Mouse (Mus musculus): ENCODE data around the gene Sqstm1.
A peak's percentile ranks its signal among the peaks of the same experiment; 100 is the strongest.

Sqstm1 gene

DNA sequence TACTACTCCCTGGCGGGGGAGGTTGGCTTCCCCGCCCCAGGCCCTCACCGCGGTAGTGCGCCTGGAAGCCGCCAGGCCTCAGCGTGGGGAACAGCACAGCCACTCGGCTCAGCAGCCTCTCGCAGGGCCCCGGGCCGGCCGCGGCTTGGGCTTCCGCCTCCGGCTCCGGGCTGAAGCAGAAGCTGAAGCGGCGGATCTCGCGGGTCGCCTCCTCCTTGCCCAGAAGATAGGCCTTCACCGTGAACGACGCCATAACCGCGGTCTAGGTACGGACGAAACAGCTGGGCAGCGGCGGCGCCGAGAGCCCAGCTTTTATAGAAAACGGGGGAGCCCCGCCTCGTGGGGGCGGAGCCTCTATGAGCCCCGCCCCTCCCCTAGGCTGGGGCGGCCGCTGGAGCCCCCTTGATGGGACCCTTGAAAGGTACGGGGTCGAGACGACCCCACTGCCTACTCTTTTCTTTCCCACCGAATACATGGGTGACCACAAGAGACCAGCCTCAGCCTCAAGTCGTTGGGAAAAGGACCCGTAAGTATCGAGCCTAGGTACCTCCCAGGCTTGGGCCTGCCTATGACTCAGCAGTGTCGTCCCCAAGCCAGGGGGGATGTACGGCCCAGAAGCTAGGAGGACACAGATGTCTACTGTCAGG is at the start of gene Sqstm1, which contains the start of gene Mgat4b:
Gene Sqstm1, minus strand, starts transcription at position 323 of the 647 bp plus-strand sequence.
Gene Mgat4b, plus strand, starts transcription at position 386 of the 647 bp plus-strand sequence.
- DNase-seq (ENCODE audit: low read depth): peak; percentile 61

DNA sequence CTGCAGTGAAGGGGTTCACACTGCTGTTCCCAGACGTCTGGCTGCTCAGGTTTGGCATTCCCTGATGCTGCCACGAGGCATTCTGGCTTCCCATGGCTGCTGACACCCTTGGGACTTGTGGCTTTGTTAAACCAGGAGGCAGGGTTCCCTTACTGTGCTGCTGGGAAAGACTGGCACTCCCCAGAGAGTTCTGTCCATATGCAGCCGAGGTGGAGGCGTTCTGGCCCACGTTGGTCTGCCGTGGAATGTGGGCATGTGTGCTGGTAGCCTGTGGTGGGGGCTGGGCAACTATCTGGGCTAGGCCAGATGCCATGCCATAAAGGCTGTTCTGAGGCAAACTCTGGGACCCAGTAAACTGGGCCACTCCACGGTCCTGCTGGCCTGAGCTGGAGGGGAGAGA is 47.7 kb upstream of the Sqstm1 start:
- DNase-seq (ENCODE audit: low read depth): no peak

DNA sequence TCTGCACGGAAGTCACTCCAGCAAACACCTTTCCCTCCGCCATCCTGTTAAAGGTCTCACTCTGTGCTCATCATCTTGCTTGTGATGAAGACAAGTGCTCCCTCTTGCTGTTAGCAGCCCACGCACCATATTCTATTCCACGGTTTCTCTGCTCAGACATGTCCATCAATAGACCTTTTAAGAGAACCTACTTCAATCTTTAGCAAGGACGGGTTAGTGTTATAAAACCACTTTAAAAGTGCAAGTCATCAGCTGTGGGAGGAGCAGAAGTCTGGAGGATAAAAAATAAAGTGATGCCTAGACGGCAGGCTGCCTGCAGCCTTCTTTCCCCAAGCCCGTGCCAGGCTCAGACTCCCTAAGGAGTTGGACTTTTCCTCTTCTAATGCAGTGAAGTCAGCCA is 46.0 kb upstream of the Sqstm1 start:
- DNase-seq (ENCODE audit: low read depth): no peak

DNA sequence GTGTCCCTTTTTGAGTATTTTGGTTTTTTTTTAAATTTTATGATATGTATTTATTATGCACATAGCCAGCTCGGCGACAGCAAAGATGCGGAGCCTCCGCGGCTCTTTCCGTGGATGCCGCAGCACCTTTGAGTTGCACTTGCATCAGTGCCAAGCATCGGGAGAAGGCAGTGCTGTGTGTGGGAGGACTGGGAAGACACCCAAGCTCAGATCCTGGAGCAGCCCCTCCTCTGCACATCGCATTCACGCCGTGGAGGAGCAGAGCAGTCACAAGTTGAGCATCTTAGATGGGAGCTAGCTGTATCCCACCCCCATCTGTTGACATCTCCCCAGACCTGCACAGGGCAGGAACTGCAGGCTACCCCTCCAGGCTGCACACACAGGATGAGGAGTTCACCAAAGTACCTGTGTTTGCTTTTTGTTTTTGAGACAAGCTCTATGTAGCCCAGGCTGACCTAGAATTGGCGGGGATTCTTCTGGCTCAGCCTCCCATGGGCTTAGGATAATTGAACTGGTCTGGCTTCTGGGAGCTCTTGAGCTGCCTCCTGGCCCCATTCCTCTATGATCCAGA is 43.5 kb upstream of the Sqstm1 start:
- DNase-seq (ENCODE audit: low read depth): no peak

DNA sequence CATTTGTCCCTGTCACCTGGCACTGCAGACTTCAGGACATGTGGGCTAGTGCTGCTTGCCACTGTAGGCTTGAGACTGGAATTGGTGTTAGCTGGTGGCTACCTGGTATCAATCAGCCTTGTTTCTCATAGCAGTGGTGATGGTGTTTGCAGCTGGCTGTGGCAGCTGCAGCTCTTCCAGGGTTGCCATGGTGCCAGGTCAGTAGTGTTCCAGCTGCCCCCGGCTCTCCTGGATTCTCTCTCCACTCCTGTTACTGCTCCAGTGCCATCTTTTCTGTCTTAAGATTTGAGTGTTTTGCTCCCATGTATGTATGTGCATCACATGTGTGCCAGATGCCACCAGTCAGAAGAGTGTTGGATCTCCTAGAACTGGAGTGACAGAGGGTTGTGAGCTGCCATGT is 42.8 kb upstream of the Sqstm1 start:
- DNase-seq (ENCODE audit: low read depth): no peak

DNA sequence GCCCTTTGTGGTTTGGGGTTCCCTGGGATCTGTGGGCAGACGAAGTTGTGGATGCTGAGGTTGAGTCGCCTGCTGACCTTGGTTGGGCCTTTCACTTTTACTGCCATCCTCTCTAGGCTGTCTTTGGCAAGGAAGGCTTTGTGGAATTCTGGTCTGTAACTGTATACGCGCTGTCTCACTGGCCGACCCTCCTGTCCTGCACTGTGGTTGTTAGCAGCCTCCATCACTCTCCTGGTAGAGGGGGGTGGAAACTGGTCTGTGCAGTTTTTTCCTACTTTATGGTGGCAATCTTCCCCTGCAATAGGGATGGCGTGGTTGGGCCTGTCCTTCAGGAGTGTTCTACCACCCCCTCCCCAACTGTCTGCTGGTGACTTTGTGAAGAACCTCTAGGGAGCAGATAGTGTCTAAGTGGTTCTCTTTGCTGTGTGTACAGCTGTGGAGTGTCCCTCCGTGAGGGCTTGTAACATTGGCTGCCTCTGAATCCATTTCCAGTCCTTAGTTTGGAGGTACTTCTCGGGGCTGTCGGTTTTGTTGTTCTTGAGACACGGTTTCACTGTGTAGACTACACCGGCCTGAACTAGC is 42.1 kb upstream of the Sqstm1 start:
- DNase-seq (ENCODE audit: low read depth): no peak

DNA sequence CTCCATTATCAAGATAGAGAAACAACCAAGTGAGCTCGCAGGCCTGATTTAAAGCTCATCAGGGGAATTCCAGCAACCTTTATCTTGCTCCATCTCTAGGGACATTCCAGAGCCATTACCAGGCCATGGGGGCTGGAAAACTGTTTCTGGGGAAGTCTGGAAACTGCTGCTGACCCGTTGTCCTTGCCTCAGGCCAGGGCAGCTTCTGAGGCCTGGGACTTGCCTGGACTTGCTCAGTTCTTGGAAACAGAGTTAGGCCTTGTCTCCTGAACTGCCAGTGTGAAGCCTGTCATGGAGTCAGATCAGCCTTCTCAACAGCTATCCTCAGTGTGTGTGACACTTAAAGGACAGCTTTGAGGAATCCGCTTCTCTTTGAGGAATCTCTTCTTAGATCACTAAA is 41.5 kb upstream of the Sqstm1 start:
- no peak for DNase-seq (ENCODE audit: low read depth)

DNA sequence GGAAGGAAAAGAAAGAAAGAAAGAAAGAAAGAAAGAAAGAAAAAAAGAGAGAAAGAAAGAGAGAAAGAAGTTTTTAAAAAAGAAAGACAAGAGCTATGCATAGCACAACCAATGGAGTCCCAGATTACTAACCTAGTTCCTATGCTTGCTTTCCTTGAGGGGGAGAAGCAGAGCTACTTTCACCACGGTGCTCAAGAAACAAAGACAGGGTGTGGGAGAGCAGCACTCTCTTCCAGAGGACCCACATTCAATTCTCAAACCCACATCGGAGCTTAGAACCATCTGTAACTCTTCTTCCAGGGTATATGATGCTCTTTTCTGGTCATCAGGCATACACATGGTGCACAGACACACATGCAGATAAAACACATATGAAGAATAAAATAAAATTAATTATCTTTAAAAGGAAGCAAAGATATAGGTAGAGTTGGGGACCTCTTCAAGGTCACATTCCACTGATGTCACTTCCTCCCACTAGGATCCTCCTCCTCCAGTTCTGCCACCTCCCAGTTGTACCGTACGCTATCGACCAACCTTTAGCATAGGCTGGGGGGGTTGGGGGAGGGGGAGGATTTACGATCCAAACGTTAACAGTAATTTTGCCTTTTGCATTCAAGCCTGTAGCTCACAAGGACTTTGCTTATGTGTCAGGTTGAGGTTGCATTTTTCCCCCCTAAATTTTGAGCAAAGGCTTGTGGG is 38.0 kb upstream of the Sqstm1 start:
- no peak for DNase-seq (ENCODE audit: low read depth)

DNA sequence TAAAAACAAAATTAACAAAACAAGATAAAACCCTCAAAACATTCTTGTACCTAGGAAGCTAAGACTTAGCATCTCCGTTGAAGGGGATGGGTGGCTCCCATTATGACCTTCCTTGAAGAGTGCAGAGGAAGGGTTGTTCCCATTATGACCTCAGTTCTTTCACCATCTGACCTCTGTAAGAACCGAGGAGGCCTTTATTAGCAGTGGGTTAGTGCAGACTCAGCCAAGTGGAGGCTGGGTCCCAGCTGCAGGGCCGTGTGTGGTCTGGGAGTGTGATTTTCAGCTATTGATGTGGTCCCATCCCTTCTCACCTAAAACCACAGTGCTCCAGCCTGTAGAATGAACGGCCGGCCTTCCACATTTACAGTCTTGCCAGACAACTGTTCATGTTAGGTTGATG is 34.6 kb upstream of the Sqstm1 start:
- no peak for DNase-seq (ENCODE audit: low read depth)

DNA sequence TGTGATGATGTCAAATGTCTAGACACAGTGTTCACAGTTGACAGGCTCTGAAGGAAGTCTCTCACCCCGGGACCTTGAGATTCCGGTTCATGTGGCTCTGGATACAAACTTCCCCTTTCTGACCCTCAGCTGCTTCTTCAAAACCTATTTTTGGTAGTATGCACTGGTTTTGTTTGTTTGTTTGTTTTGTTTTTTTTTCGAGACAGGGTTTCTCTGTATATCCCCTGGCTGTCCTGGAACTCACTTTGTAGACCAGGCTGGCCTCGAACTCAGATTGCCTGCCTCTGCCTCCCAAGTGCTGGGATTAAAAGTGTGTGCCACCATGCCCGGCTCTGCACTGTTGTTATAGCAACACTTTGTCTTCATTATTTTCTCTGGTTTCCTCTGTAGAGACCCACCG is 33.3 kb upstream of the Sqstm1 start:
- no peak for DNase-seq (ENCODE audit: low read depth)

DNA sequence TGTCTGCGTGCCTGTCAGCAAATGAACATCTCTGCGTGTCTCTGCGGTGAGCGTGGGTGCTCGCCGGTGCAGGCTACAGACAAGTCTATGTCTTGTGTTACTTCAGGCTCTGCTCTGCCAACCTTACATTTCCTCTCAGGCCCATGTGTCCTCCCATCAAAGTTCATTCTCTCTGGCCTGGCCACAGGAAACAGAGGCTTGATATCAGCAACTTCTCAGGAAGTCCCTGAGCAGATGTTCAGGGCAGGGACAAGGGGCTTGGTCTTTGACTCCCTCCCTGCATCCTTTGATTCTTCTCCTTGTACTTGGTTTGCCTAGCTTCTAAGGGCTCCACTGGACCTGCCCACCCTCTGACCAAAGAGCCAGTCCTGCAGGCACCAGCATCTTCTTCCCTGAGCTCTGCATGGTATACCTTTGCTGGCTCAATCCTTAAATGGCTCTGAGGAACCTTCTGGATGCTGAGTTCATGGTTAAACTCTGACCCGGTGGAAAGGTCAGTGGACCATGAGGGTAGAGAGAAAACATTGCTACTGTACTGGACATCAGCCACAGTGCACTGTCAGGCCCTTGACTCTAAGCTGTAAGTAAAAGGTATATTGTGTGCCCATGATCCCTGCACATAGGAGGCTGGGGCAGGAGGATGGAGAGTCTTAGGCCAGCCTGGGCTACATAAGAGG is 29.7 kb upstream of the Sqstm1 start:
- no peak for DNase-seq (ENCODE audit: low read depth)

DNA sequence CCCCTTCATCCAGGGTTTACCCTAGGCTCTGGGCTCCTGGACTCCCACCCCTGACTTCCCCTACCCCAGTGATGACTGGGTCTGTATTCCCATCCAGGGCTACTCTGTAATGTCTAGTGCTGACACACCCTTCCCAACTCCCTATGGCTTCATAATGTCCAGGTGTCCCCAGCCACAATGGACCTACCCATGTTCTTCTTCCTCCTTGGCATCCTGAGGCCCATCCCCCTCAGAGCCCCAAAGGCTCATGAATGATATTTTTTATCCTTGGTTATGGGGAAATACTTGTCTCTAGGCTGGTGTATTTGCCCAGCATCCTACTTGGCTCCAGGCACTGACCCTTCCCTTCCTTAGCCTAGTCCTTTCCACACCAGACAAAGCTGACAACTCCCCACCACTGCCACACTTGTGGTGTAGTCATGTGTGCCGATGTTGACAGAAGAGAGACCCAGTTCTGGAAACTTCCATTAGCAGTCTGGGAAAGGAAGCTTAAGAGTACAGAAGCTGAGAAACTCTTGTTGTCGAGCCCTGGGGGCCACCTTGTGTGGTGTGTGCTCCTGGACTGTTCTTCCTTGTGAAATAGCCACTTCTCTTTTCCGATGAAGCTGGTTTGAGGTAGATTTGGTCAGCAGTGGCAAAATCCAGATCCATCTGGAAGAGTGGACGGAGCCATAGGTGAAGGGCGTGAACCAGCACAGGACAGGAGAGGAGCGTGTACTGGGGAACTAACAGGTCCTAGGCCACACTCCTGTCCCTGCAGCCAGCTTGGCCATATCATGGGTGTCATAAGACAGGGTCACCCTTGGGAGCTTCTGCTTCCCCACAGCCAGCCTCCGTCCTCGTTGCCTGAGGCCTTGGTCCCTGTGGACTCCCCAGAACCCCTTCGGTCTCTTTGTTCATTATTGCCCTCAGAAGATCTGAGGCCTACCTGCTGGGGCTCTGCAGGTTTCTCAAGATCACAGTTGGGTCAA is 28.5 kb upstream of the Sqstm1 start:
- DNase-seq (ENCODE audit: low read depth): no peak

DNA sequence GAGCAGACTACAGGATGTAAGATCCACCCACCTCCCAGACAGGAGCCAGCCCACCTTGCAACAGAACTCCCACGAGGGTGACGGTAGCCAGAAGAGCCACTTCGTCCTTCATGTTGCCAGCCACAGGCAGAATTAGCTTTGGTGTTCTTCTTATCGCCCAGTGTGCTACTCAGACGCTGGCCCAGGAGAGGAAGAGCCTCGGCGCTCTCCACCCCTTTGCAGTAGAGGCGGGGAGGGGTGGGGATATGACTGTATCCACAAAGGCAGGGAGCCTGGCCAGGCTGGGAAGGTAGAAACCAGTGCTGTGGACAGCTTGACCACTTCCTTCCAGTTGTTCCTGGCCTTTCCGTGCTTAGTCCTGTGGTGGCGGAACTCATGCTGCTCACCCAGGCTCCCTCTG is 27.7 kb upstream of the Sqstm1 start, which contains the start of gene Ltc4s:
Gene Ltc4s, minus strand, starts transcription at position 293 of the 400 bp plus-strand sequence.
- no peak for DNase-seq (ENCODE audit: low read depth)

DNA sequence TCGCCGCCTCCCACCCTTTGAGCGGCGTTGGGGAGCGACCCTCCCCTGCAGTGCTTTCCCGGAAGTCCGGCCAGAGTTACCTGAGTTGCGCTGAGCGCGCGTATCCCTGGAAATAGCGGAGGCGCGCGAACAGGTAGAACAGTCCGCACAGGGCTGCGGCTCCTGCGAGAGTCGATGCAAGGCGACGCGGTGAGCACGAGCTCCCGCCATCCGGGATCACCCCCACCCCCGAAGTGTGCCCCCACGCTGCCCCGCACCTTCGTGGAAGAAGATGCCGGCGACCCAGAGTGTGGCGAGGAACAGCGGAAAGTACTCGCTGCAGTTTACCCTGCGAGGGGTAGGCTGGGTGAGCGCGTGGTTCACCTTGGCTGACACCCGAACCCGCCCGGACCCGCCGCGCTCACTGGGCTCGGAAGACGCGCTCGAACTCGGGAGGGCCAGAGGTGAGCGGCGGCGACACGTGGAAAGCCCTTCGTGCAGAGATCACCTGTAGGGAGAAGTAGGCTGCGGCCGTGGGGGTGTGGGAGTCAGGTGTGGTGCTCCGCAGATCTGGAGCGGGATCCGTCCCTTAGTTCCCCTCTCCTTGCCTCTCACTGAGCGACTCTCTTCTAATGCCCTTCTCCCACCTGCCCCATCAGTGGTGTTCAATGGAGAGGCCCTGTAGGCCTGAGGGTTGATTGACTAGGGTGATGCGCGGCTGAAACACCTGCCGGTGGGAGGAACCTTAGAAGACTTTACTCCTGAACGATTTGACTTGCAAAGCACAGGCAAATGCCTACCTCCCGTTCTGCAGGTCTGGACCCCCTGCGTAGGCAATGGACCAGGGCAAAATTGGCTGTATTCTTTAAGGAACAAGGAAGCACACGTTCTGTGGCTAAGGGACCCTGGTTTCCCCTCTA is 26.6 kb upstream of the Sqstm1 start:
- DNase-seq (ENCODE audit: low read depth): no peak

DNA sequence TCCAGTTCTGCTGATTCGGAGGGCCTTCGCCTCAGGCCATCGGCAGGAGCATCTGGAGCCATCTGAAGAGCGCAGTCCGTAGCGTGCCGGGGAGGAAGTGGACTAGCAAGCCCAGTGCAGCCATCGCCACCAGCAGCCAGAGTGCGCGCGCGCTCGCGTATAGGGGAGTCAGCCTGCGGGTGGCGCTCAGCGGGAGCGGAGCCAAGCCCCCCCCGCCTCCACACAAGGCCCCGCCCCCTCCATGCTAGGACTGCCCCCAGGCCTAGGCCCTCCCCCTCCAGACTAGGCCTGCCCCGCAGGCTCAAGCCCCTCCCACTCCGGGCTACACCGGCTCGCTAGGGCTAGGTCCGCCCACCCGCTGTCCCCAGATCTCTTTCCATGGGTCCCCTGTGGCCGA is 25.9 kb upstream of the Sqstm1 start:
- peak; percentile 88 for DNase-seq (ENCODE audit: low read depth)

DNA sequence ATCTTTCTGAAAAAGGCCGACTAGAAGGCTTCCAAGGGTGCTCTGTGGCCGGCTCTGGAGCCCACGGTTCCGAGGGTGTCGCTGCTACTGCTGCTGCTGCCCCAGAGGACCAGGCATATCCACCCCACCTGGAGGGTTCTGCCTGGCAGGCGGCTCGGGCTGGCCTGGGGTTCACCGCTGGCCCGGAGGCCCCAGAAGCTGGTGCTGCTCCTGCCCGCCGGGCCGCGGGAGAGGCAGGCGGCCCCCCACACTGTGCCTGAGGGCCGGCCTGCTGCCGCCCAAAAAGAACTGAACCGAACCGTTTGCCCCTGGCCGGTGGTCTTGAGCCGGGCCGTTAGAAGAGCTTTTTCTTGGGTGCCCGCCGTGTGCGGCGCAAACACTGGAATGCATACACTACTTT is 24.0 kb upstream of the Sqstm1 start:
- DNase-seq (ENCODE audit: low read depth): no peak

DNA sequence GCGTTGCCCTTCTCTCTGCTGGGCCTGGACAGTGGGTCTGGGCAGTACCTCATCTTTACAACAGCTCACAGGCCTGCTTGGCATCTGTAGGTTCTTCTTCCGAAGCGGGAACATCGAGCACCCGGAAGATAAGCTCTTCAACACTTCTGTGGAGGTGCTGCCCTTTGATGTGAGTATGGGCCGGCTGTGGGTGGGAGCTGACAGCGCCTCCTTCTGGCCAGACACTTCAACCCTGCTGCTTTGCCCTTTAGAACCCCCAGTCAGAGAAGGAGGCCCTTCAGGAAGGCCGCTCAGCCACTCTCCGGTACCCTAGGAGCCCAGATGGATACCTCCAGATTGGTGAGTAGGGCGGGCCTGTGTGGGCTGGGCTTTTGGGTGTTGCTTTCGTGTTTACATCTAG is 23.4 kb upstream of the Sqstm1 start:
- no peak for DNase-seq (ENCODE audit: low read depth)

DNA sequence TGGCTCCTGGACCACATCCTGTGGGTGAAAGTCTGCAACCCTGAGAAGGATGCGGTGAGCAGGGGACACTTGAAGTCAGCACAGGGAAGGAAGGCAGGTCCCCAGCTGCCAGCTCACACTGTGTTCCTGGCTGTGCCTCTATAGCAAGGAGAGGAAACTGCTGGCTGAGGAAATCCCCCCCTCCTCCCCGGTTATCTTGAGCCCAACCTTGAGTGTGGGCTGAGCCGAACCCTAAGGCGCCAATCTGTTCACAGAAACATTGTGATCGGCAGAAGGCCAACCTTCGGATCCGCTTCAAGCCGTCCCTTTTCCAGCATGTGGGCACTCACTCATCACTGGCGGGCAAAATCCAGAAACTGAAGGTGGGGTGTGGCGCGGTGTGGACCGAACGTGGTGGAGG is 22.4 kb upstream of the Sqstm1 start:
- no peak for DNase-seq (ENCODE audit: low read depth)

DNA sequence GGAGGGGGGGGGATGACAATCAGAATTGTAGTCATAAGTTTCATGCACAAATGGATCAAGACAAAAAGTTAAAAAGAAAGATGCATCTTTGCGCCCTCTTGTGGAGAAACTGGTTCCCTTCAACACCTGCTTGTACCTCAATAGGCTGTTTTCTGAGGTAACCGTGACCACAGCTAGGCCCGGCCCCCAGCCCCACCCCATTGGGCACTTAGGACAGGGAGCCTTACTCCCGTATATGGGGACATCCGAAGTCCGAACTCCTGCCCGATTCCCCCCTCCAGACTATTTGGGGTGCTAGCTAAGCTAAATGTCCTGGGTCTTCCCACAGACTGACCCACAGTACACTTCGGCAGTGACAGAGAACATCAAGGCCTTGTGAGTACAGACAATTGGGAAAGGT is 20.8 kb upstream of the Sqstm1 start:
- peak; percentile 76 for DNase-seq (ENCODE audit: low read depth)

Data from c-Kit-positive CD71-negative TER-119-negative erythroid progenitor cells, embryonic 14.5 days (primary cell).